Mouse (Mus musculus): Measurements from ENCODE around the gene Agbl1. TPM values are rescaled to one million over a fixed set of nuclear protein-coding genes. Genes with fewer than 3 reads are reported as not detected.

Agbl1 gene
- polyA plus RNA-seq, 1 experiment = not detected

- H3K27ac ChIP-seq (ENCODE audit: insufficient read depth, low read depth, low read length) = no peak overlapping the region
- H3K4me3 ChIP-seq (ENCODE audit: insufficient read depth, low read length) = no peak overlapping the region
- no peak for TF ChIP-seq POLR2A (IDR thresholded peaks at IDR 0.05; ENCODE audit: borderline replicate concordance, low read depth, low read length)
- TF ChIP-seq CTCF (IDR thresholded peaks at IDR 0.05; ENCODE audit: low read depth, low read length) = no peak
- H3K4me1 ChIP-seq (ENCODE audit: control insufficient read depth, insufficient read depth, low read length) = no peaks in the 10 kb centered on the region
Measured at GRCm38 (mm10) chr7:77114021-77114420, 884.3 kb downstream of the Agbl1 start.

GRCm38 (mm10) chr7:77129045-77129444, 899.4 kb downstream of the Agbl1 start:
- Histone ChIP-seq H3K4me1 (ENCODE audit: control insufficient read depth, insufficient read depth, low read length) (no peaks in the 10 kb centered on the region), H3K27ac (ENCODE audit: insufficient read depth, low read depth, low read length) (no peak overlapping the region), H3K4me3 (ENCODE audit: insufficient read depth, low read length) (no peak overlapping the region)
- TF ChIP-seq CTCF (IDR thresholded peaks at IDR 0.05; ENCODE audit: low read depth, low read length) (no peak), POLR2A (IDR thresholded peaks at IDR 0.05; ENCODE audit: borderline replicate concordance, low read depth, low read length) (no peak)

GRCm38 (mm10) chr7:77131950-77132349, 902.3 kb downstream of the Agbl1 start:
- Histone ChIP-seq H3K27ac (ENCODE audit: insufficient read depth, low read depth, low read length) (no peak overlapping the region), H3K4me1 (ENCODE audit: control insufficient read depth, insufficient read depth, low read length) (no peaks in the 10 kb centered on the region), H3K4me3 (ENCODE audit: insufficient read depth, low read length) (no peak overlapping the region)
- no peak for TF ChIP-seq CTCF (IDR thresholded peaks at IDR 0.05; ENCODE audit: low read depth, low read length)
- TF ChIP-seq POLR2A (IDR thresholded peaks at IDR 0.05; ENCODE audit: borderline replicate concordance, low read depth, low read length) = no peak

GRCm38 (mm10) chr7:77132615-77133420, 903.1 kb downstream of the Agbl1 start:
- TF ChIP-seq POLR2A (IDR thresholded peaks at IDR 0.05; ENCODE audit: borderline replicate concordance, low read depth, low read length) (no peak), CTCF (IDR thresholded peaks at IDR 0.05; ENCODE audit: low read depth, low read length) (no peak)
- no peak overlapping the region for H3K4me3 ChIP-seq (ENCODE audit: insufficient read depth, low read length)
- H3K4me1 ChIP-seq (ENCODE audit: control insufficient read depth, insufficient read depth, low read length) = no peaks in the 10 kb centered on the region
- no peak overlapping the region for H3K27ac ChIP-seq (ENCODE audit: insufficient read depth, low read depth, low read length)

- no peak overlapping the region for H3K4me3 ChIP-seq (ENCODE audit: insufficient read depth, low read length)
- H3K4me1 ChIP-seq (ENCODE audit: control insufficient read depth, insufficient read depth, low read length) = no peaks in the 10 kb centered on the region
- TF ChIP-seq CTCF (IDR thresholded peaks at IDR 0.05; ENCODE audit: low read depth, low read length) = no peak
- no peak for TF ChIP-seq POLR2A (IDR thresholded peaks at IDR 0.05; ENCODE audit: borderline replicate concordance, low read depth, low read length)
- H3K27ac ChIP-seq (ENCODE audit: insufficient read depth, low read depth, low read length) = no peak overlapping the region
Measured at GRCm38 (mm10) chr7:77134860-77135259, 905.2 kb downstream of the Agbl1 start.

- Histone ChIP-seq H3K27ac (ENCODE audit: insufficient read depth, low read depth, low read length) (no peak overlapping the region), H3K4me1 (ENCODE audit: control insufficient read depth, insufficient read depth, low read length) (no peaks in the 10 kb centered on the region), H3K4me3 (ENCODE audit: insufficient read depth, low read length) (no peak overlapping the region)
- TF ChIP-seq CTCF (IDR thresholded peaks at IDR 0.05; ENCODE audit: low read depth, low read length) (no peak), POLR2A (IDR thresholded peaks at IDR 0.05; ENCODE audit: borderline replicate concordance, low read depth, low read length) (no peak)
Measured at GRCm38 (mm10) chr7:77138707-77139106, 909.0 kb downstream of the Agbl1 start.

GRCm38 (mm10) chr7:77147527-77147926, 917.8 kb downstream of the Agbl1 start:
- Histone ChIP-seq H3K4me1 (ENCODE audit: control insufficient read depth, insufficient read depth, low read length) (no peaks in the 10 kb centered on the region), H3K4me3 (ENCODE audit: insufficient read depth, low read length) (no peak overlapping the region), H3K27ac (ENCODE audit: insufficient read depth, low read depth, low read length) (no peak overlapping the region)
- TF ChIP-seq POLR2A (IDR thresholded peaks at IDR 0.05; ENCODE audit: borderline replicate concordance, low read depth, low read length) = no peak
- TF ChIP-seq CTCF (IDR thresholded peaks at IDR 0.05; ENCODE audit: low read depth, low read length) = no peak

- Histone ChIP-seq H3K27ac (ENCODE audit: insufficient read depth, low read depth, low read length) (no peak overlapping the region), H3K4me3 (ENCODE audit: insufficient read depth, low read length) (no peak overlapping the region), H3K4me1 (ENCODE audit: control insufficient read depth, insufficient read depth, low read length) (no peaks in the 10 kb centered on the region)
- TF ChIP-seq POLR2A (IDR thresholded peaks at IDR 0.05; ENCODE audit: borderline replicate concordance, low read depth, low read length) (no peak), CTCF (IDR thresholded peaks at IDR 0.05; ENCODE audit: low read depth, low read length) (no peak)
Measured at GRCm38 (mm10) chr7:77148820-77149219, 919.1 kb downstream of the Agbl1 start.

- Histone ChIP-seq H3K4me3 (ENCODE audit: insufficient read depth, low read length) (no peak overlapping the region), H3K4me1 (ENCODE audit: control insufficient read depth, insufficient read depth, low read length) (no peaks in the 10 kb centered on the region), H3K27ac (ENCODE audit: insufficient read depth, low read depth, low read length) (no peak overlapping the region)
- TF ChIP-seq POLR2A (IDR thresholded peaks at IDR 0.05; ENCODE audit: borderline replicate concordance, low read depth, low read length) (no peak), CTCF (IDR thresholded peaks at IDR 0.05; ENCODE audit: low read depth, low read length) (no peak)
Measured at GRCm38 (mm10) chr7:77149846-77150245, 920.2 kb downstream of the Agbl1 start.

- no peak overlapping the region for H3K27ac ChIP-seq (ENCODE audit: insufficient read depth, low read depth, low read length)
- no peak overlapping the region for H3K4me3 ChIP-seq (ENCODE audit: insufficient read depth, low read length)
- no peaks in the 10 kb centered on the region for H3K4me1 ChIP-seq (ENCODE audit: control insufficient read depth, insufficient read depth, low read length)
- TF ChIP-seq POLR2A (IDR thresholded peaks at IDR 0.05; ENCODE audit: borderline replicate concordance, low read depth, low read length) = no peak
- no peak for TF ChIP-seq CTCF (IDR thresholded peaks at IDR 0.05; ENCODE audit: low read depth, low read length)
Measured at GRCm38 (mm10) chr7:77152393-77152792, 922.7 kb downstream of the Agbl1 start.
